Mouse (Mus musculus): Measurements from ENCODE around the gene Lrrc7. TPM values are rescaled to one million over a fixed set of nuclear protein-coding genes. Genes with fewer than 3 reads are reported as not detected.

The Lrrc7 gene
- polyA plus RNA-seq, 1 experiment from 2014 or later, result 0.13 TPM

GRCm38 (mm10) chr3:158174880-158175735 lies 386.9 kb downstream of the Lrrc7 start:
- Histone ChIP-seq H3K9ac (ENCODE audit: low read depth, low read length) (no peak overlapping the region), H3K4me3 (ENCODE audit: low read depth, low read length) (no peak overlapping the region), H3K4me1 (ENCODE audit: control insufficient read depth, insufficient read depth, low read length) (no peaks in the 10 kb centered on the region), H3K36me3 (ENCODE audit: control insufficient read depth, insufficient read depth, low read length) (no peaks in the 10 kb centered on the region), H3K9me3 (replicated peaks; ENCODE audit: control insufficient read depth, low read length) (no peaks in the 10 kb centered on the region), H3K27me3 (ENCODE audit: control insufficient read depth, insufficient read depth, low read length) (no peaks in the 10 kb centered on the region), H3K27ac (ENCODE audit: low read depth, low read length) (no peak overlapping the region), H3K4me2 (no peak overlapping the region)
- 70% methylated on average over 10 of the region's 10 CpGs for WGBS (ENCODE audit: insufficient replicate concordance)
- no peak for ATAC-seq (replicated peaks; ENCODE audit: insufficient number of reproducible peaks, low FRiP score, low TSS enrichment)

- 93% methylated on average over 8 of the region's 8 CpGs for WGBS (ENCODE audit: insufficient replicate concordance)
- H3K4me3 ChIP-seq (ENCODE audit: low read depth, low read length), result no peak overlapping the region
- no peaks in the 10 kb centered on the region for H3K4me1 ChIP-seq (ENCODE audit: control insufficient read depth, insufficient read depth, low read length)
- no peaks in the 10 kb centered on the region for H3K9me3 ChIP-seq (replicated peaks; ENCODE audit: control insufficient read depth, low read length)
- ATAC-seq (replicated peaks; ENCODE audit: insufficient number of reproducible peaks, low FRiP score, low TSS enrichment), result no peak
- no peaks in the 10 kb centered on the region for H3K27me3 ChIP-seq (ENCODE audit: control insufficient read depth, insufficient read depth, low read length)
- H3K36me3 ChIP-seq (ENCODE audit: control insufficient read depth, insufficient read depth, low read length), result no peaks in the 10 kb centered on the region
- no peak overlapping the region for H3K9ac ChIP-seq (ENCODE audit: low read depth, low read length)
- no peak overlapping the region for H3K4me2 ChIP-seq
- no peak overlapping the region for H3K27ac ChIP-seq (ENCODE audit: low read depth, low read length)
Measured at GRCm38 (mm10) chr3:158169180-158169579, 392.8 kb downstream of the Lrrc7 start.

- 80% methylated on average over 4 of the region's 4 CpGs for WGBS (ENCODE audit: insufficient replicate concordance)
- H3K4me2 ChIP-seq, result no peak overlapping the region
- no peaks in the 10 kb centered on the region for H3K27me3 ChIP-seq (ENCODE audit: control insufficient read depth, insufficient read depth, low read length)
- no peak for ATAC-seq (replicated peaks; ENCODE audit: insufficient number of reproducible peaks, low FRiP score, low TSS enrichment)
- no peaks in the 10 kb centered on the region for H3K9me3 ChIP-seq (replicated peaks; ENCODE audit: control insufficient read depth, low read length)
- no peaks in the 10 kb centered on the region for H3K4me1 ChIP-seq (ENCODE audit: control insufficient read depth, insufficient read depth, low read length)
- H3K27ac ChIP-seq (ENCODE audit: low read depth, low read length), result no peak overlapping the region
- H3K4me3 ChIP-seq (ENCODE audit: low read depth, low read length), result no peak overlapping the region
- H3K9ac ChIP-seq (ENCODE audit: low read depth, low read length), result no peak overlapping the region
- H3K36me3 ChIP-seq (ENCODE audit: control insufficient read depth, insufficient read depth, low read length), result no peaks in the 10 kb centered on the region
Measured at GRCm38 (mm10) chr3:158168454-158168853, 393.6 kb downstream of the Lrrc7 start.

- Histone ChIP-seq H3K27ac (ENCODE audit: low read depth, low read length) (no peak overlapping the region), H3K4me2 (no peak overlapping the region), H3K9me3 (replicated peaks; ENCODE audit: control insufficient read depth, low read length) (no peaks in the 10 kb centered on the region), H3K36me3 (ENCODE audit: control insufficient read depth, insufficient read depth, low read length) (no peaks in the 10 kb centered on the region), H3K27me3 (ENCODE audit: control insufficient read depth, insufficient read depth, low read length) (no peaks in the 10 kb centered on the region), H3K4me3 (ENCODE audit: low read depth, low read length) (no peak overlapping the region), H3K4me1 (ENCODE audit: control insufficient read depth, insufficient read depth, low read length) (no peaks in the 10 kb centered on the region), H3K9ac (ENCODE audit: low read depth, low read length) (no peak overlapping the region)
- no peak for ATAC-seq (replicated peaks; ENCODE audit: insufficient number of reproducible peaks, low FRiP score, low TSS enrichment)
Measured at GRCm38 (mm10) chr3:158165004-158165403, 397.0 kb downstream of the Lrrc7 start.

GRCm38 (mm10) chr3:158164452-158164851 lies 397.6 kb downstream of the Lrrc7 start:
- Histone ChIP-seq H3K27me3 (ENCODE audit: control insufficient read depth, insufficient read depth, low read length) (no peaks in the 10 kb centered on the region), H3K9me3 (replicated peaks; ENCODE audit: control insufficient read depth, low read length) (no peaks in the 10 kb centered on the region), H3K4me3 (ENCODE audit: low read depth, low read length) (no peak overlapping the region), H3K27ac (ENCODE audit: low read depth, low read length) (no peak overlapping the region), H3K4me1 (ENCODE audit: control insufficient read depth, insufficient read depth, low read length) (no peaks in the 10 kb centered on the region), H3K4me2 (no peak overlapping the region), H3K9ac (ENCODE audit: low read depth, low read length) (no peak overlapping the region), H3K36me3 (ENCODE audit: control insufficient read depth, insufficient read depth, low read length) (no peaks in the 10 kb centered on the region)
- 73% methylated on average over 5 of the region's 5 CpGs for WGBS (ENCODE audit: insufficient replicate concordance)
- ATAC-seq (replicated peaks; ENCODE audit: insufficient number of reproducible peaks, low FRiP score, low TSS enrichment), result no peak

GRCm38 (mm10) chr3:158163127-158163526 lies 398.9 kb downstream of the Lrrc7 start:
- no peak for ATAC-seq (replicated peaks; ENCODE audit: insufficient number of reproducible peaks, low FRiP score, low TSS enrichment)
- 71% methylated on average over 4 of the region's 4 CpGs for WGBS (ENCODE audit: insufficient replicate concordance)
- H3K4me2 ChIP-seq, result no peak overlapping the region

GRCm38 (mm10) chr3:158161924-158162490 lies 400.0 kb downstream of the Lrrc7 start:
- 54% methylated on average over 1 of the region's 1 CpGs for WGBS (ENCODE audit: insufficient replicate concordance)

More at GRCm38 (mm10) chr3:158163127-158163526, 398.9 kb downstream of the Lrrc7 start:
- H3K36me3 ChIP-seq (ENCODE audit: control insufficient read depth, insufficient read depth, low read length), result no peaks in the 10 kb centered on the region
- no peaks in the 10 kb centered on the region for H3K27me3 ChIP-seq (ENCODE audit: control insufficient read depth, insufficient read depth, low read length)
- H3K9me3 ChIP-seq (replicated peaks; ENCODE audit: control insufficient read depth, low read length), result no peaks in the 10 kb centered on the region
- no peak overlapping the region for H3K4me3 ChIP-seq (ENCODE audit: low read depth, low read length)
- H3K9ac ChIP-seq (ENCODE audit: low read depth, low read length), result no peak overlapping the region
- H3K27ac ChIP-seq (ENCODE audit: low read depth, low read length), result no peak overlapping the region
- H3K4me1 ChIP-seq (ENCODE audit: control insufficient read depth, insufficient read depth, low read length), result no peaks in the 10 kb centered on the region

GRCm38 (mm10) chr3:158155515-158156286 lies 406.3 kb downstream of the Lrrc7 start:
- Histone ChIP-seq H3K4me2 (no peak overlapping the region), H3K4me1 (ENCODE audit: control insufficient read depth, insufficient read depth, low read length) (no peaks in the 10 kb centered on the region), H3K36me3 (ENCODE audit: control insufficient read depth, insufficient read depth, low read length) (no peaks in the 10 kb centered on the region), H3K9ac (ENCODE audit: low read depth, low read length) (no peak overlapping the region), H3K27ac (ENCODE audit: low read depth, low read length) (no peak overlapping the region), H3K4me3 (ENCODE audit: low read depth, low read length) (no peak overlapping the region), H3K9me3 (replicated peaks; ENCODE audit: control insufficient read depth, low read length) (no peaks in the 10 kb centered on the region), H3K27me3 (ENCODE audit: control insufficient read depth, insufficient read depth, low read length) (no peaks in the 10 kb centered on the region)
- 72% methylated on average over 3 of the region's 3 CpGs for WGBS (ENCODE audit: insufficient replicate concordance)
- no peak for ATAC-seq (replicated peaks; ENCODE audit: insufficient number of reproducible peaks, low FRiP score, low TSS enrichment)

More at GRCm38 (mm10) chr3:158161924-158162490, 400.0 kb downstream of the Lrrc7 start:
- H3K27me3 ChIP-seq (ENCODE audit: control insufficient read depth, insufficient read depth, low read length), result no peaks in the 10 kb centered on the region
- no peak overlapping the region for H3K27ac ChIP-seq (ENCODE audit: low read depth, low read length)
- H3K4me2 ChIP-seq, result no peak overlapping the region
- ATAC-seq (replicated peaks; ENCODE audit: insufficient number of reproducible peaks, low FRiP score, low TSS enrichment), result no peak
- no peaks in the 10 kb centered on the region for H3K9me3 ChIP-seq (replicated peaks; ENCODE audit: control insufficient read depth, low read length)
- H3K36me3 ChIP-seq (ENCODE audit: control insufficient read depth, insufficient read depth, low read length), result no peaks in the 10 kb centered on the region
- no peak overlapping the region for H3K4me3 ChIP-seq (ENCODE audit: low read depth, low read length)
- no peaks in the 10 kb centered on the region for H3K4me1 ChIP-seq (ENCODE audit: control insufficient read depth, insufficient read depth, low read length)
- H3K9ac ChIP-seq (ENCODE audit: low read depth, low read length), result no peak overlapping the region
